In genomic region chr1:14471551-14471950, GRCm38 (mm10) we compare ENCODE assay signal across 28 mouse cellular contexts.
DNase-seq lines count a peak whose midpoint lies in the region; ATAC-seq and TF ChIP-seq lines count a peak whose summit lies in the region.
"Had no signal": no experiment of that assay in that cellular context is flagged by ENCODE, and none has a peak within 500 bp of the region (broad histone marks: within the 10 kb centered on the region; RNA-seq: fewer than 3 reads in every experiment).

No protein-coding gene starts in this region.

- WGBS in forebrain, embryonic 11.5 days: 11% methylated on average over 2 of the region's 2 CpGs
- WGBS in forebrain, embryonic 16.5 days: 7% methylated on average over 2 of the region's 2 CpGs
- WGBS in hindbrain, embryonic 12.5 days: 7% methylated on average over 2 of the region's 2 CpGs
- WGBS in hindbrain, postnatal 0 days: 13% methylated on average over 2 of the region's 2 CpGs
- 6% methylated on average over 2 of the region's 2 CpGs for WGBS in midbrain, embryonic 11.5 days
- WGBS in midbrain, embryonic 13.5 days: 9% methylated on average over 2 of the region's 2 CpGs

- no peak for TF ChIP-seq CTCF in hindbrain, postnatal 0 days (IDR thresholded peaks at IDR 0.05; ENCODE audit: low read depth)

- no peak overlapping the region for H3K4me3 ChIP-seq in forebrain, embryonic 11.5 days (ENCODE audit: low read depth, low read length)
- no peak overlapping the region for H3K4me3 ChIP-seq in forebrain, embryonic 16.5 days (replicated peaks; ENCODE audit: low read length)
- no peak overlapping the region for H3K4me3 ChIP-seq in hindbrain, embryonic 12.5 days
- H3K4me3 ChIP-seq in hindbrain, postnatal 0 days (ENCODE audit: low read length): no peak overlapping the region
- H3K4me3 ChIP-seq in midbrain, embryonic 11.5 days (ENCODE audit: low read depth, low read length): no peak overlapping the region
- no peak overlapping the region for H3K4me3 ChIP-seq in midbrain, embryonic 13.5 days (replicated peaks)
- H3K4me3 ChIP-seq: forebrain, embryonic 10.5 days; heart, embryonic 12.5 days; heart, embryonic 15.5 days; intestine, embryonic 15.5 days had no signal

- no peaks in the 10 kb centered on the region for H3K27me3 ChIP-seq in forebrain, embryonic 11.5 days (ENCODE audit: control insufficient read depth, insufficient read depth, low read length)
- no peaks in the 10 kb centered on the region for H3K27me3 ChIP-seq in forebrain, embryonic 16.5 days (replicated peaks; ENCODE audit: control insufficient read depth, insufficient read depth, low read length)
- no peaks in the 10 kb centered on the region for H3K27me3 ChIP-seq in hindbrain, embryonic 12.5 days
- H3K27me3 ChIP-seq in hindbrain, postnatal 0 days (ENCODE audit: insufficient read depth, low read length): no peaks in the 10 kb centered on the region
- no peaks in the 10 kb centered on the region for H3K27me3 ChIP-seq in midbrain, embryonic 11.5 days (ENCODE audit: control insufficient read depth, insufficient read depth, low read length)
- H3K27me3 ChIP-seq in midbrain, embryonic 13.5 days: 0 out of 2 replicates have a peak, but pooled peaks cover 3% of the 10 kb centered on the region
- H3K27me3 ChIP-seq: CH12.LX; heart, embryonic 12.5 days; heart, embryonic 15.5 days; intestine, embryonic 15.5 days; Patski had no signal

- no peak overlapping the region for H3K27ac ChIP-seq in forebrain, embryonic 11.5 days (ENCODE audit: low read depth, low read length)
- no peak overlapping the region for H3K27ac ChIP-seq in forebrain, embryonic 16.5 days (ENCODE audit: low read length)
- H3K27ac ChIP-seq in hindbrain, embryonic 12.5 days: no peak overlapping the region
- no peak overlapping the region for H3K27ac ChIP-seq in hindbrain, postnatal 0 days
- no peak overlapping the region for H3K27ac ChIP-seq in midbrain, embryonic 11.5 days (ENCODE audit: low read depth, low read length)
- H3K27ac ChIP-seq in midbrain, embryonic 13.5 days: no peak overlapping the region
- H3K27ac ChIP-seq: forebrain, embryonic 10.5 days; heart, embryonic 15.5 days; hindbrain, embryonic 14.5 days; intestine, embryonic 15.5 days had no signal

- no peaks in the 10 kb centered on the region for H3K36me3 ChIP-seq in forebrain, embryonic 11.5 days (ENCODE audit: control insufficient read depth, insufficient read depth, low read length)
- no peaks in the 10 kb centered on the region for H3K36me3 ChIP-seq in forebrain, embryonic 16.5 days (ENCODE audit: control insufficient read depth, insufficient read depth)
- H3K36me3 ChIP-seq in hindbrain, embryonic 12.5 days: no peaks in the 10 kb centered on the region
- H3K36me3 ChIP-seq in hindbrain, postnatal 0 days (ENCODE audit: insufficient read depth, low read length): no peaks in the 10 kb centered on the region
- H3K36me3 ChIP-seq in midbrain, embryonic 11.5 days (ENCODE audit: control insufficient read depth, insufficient read depth, low read length): no peaks in the 10 kb centered on the region
- H3K36me3 ChIP-seq in midbrain, embryonic 13.5 days: no peaks in the 10 kb centered on the region
- H3K36me3 ChIP-seq: forebrain, embryonic 10.5 days; G1E; heart, embryonic 12.5 days; heart, embryonic 15.5 days; intestine, embryonic 15.5 days had no signal

- H3K9ac ChIP-seq in forebrain, embryonic 11.5 days (ENCODE audit: low read length): no peak overlapping the region
- no peak overlapping the region for H3K9ac ChIP-seq in forebrain, embryonic 16.5 days (replicated peaks; ENCODE audit: low read depth, low read length)
- no peak overlapping the region for H3K9ac ChIP-seq in hindbrain, embryonic 12.5 days
- no peak overlapping the region for H3K9ac ChIP-seq in hindbrain, postnatal 0 days (replicated peaks; ENCODE audit: low read length)
- no peak overlapping the region for H3K9ac ChIP-seq in midbrain, embryonic 11.5 days (ENCODE audit: low read length)
- H3K9ac ChIP-seq in midbrain, embryonic 13.5 days (replicated peaks): no peak overlapping the region
- H3K9ac ChIP-seq: heart, embryonic 12.5 days; heart, embryonic 15.5 days; hindbrain, embryonic 14.5 days; intestine, embryonic 15.5 days had no signal

- H3K4me1 ChIP-seq in forebrain, embryonic 11.5 days (replicated peaks; ENCODE audit: control insufficient read depth, insufficient read depth, low read length): 0 out of 2 replicates have a peak, but pooled peaks cover 2% of the 10 kb centered on the region
- H3K4me1 ChIP-seq in forebrain, embryonic 16.5 days (replicated peaks; ENCODE audit: control insufficient read depth, insufficient read depth, low read length): 0 out of 2 replicates have a peak, but pooled peaks cover 3% of the 10 kb centered on the region
- H3K4me1 ChIP-seq in hindbrain, embryonic 12.5 days: no peaks in the 10 kb centered on the region; the same call in 1 of the 2 replicates
- H3K4me1 ChIP-seq in hindbrain, postnatal 0 days (ENCODE audit: insufficient read depth, low read length): no peaks in the 10 kb centered on the region; the same call in 1 of the 2 replicates
- H3K4me1 ChIP-seq in midbrain, embryonic 11.5 days (ENCODE audit: control insufficient read depth, insufficient read depth, low read length): peaks cover 2% of the 10 kb centered on the region; the same call in 1 of the 2 replicates
- peaks cover 4% of the 10 kb centered on the region; the same call in 1 of the 2 replicates for H3K4me1 ChIP-seq in midbrain, embryonic 13.5 days (replicated peaks)
- H3K4me1 ChIP-seq: heart, embryonic 12.5 days; heart, embryonic 15.5 days; intestine, embryonic 15.5 days had no signal

- no peak overlapping the region for H3K4me2 ChIP-seq in forebrain, embryonic 11.5 days (ENCODE audit: low read depth, low read length, severe bottlenecking)
- H3K4me2 ChIP-seq in forebrain, embryonic 16.5 days (ENCODE audit: low read length): no peak overlapping the region
- H3K4me2 ChIP-seq in hindbrain, embryonic 12.5 days (replicated peaks): no peak overlapping the region
- no peak overlapping the region for H3K4me2 ChIP-seq in hindbrain, postnatal 0 days (ENCODE audit: low read depth, low read length)
- no peak overlapping the region for H3K4me2 ChIP-seq in midbrain, embryonic 11.5 days
- no peak overlapping the region for H3K4me2 ChIP-seq in midbrain, embryonic 13.5 days (replicated peaks)
- H3K4me2 ChIP-seq: heart, embryonic 12.5 days; heart, embryonic 15.5 days; hindbrain, embryonic 14.5 days; intestine, embryonic 15.5 days had no signal

- ATAC-seq in forebrain, embryonic 11.5 days (replicated peaks; ENCODE audit: low FRiP score): peak; percentile 55; the same call in 1 of the 2 replicates
- ATAC-seq in forebrain, embryonic 16.5 days: no peak
- ATAC-seq in hindbrain, embryonic 12.5 days (ENCODE audit: low FRiP score): peak; percentile 35; the same call in 1 of the 2 replicates
- ATAC-seq in hindbrain, postnatal 0 days: no peak
- ATAC-seq in midbrain, embryonic 11.5 days (ENCODE audit: low FRiP score): peak; percentile 71; the same call in 1 of the 2 replicates
- no peak for ATAC-seq in midbrain, embryonic 13.5 days
- ATAC-seq: forebrain, embryonic 14.5 days; intestine, embryonic 15.5 days; Patski had no signal

- no peak for DNase-seq in forebrain, embryonic 11.5 days (ENCODE audit: low spot score)
- DNase-seq in hindbrain, postnatal 0 days (ENCODE audit: low spot score): no peak
- peak; percentile 87 for DNase-seq in midbrain, embryonic 11.5 days (ENCODE audit: low spot score, missing footprints)
- DNase-seq in embryo, embryonic 9.5 days (ENCODE audit: extremely low spot score): peak; percentile 12
- DNase-seq: adrenal gland, adult 2 months; adrenal gland, postnatal 25 days; B cell, adult 2 months; cerebellum, adult 11-12 months; cerebellum, adult 8-10 months; cerebellum, postnatal 10 days; cerebellum, postnatal 36 days; gastrocnemius, postnatal 25 days; heart, adult 18-20 months; heart, postnatal 10 days; heart, postnatal 36 days; kidney, adult 11 months had no signal

- no peaks in the 10 kb centered on the region for H3K9me3 ChIP-seq in forebrain, embryonic 11.5 days (ENCODE audit: control insufficient read depth, low read length)
- no peaks in the 10 kb centered on the region for H3K9me3 ChIP-seq in forebrain, embryonic 16.5 days (ENCODE audit: control insufficient read depth, low read length)
- no peaks in the 10 kb centered on the region for H3K9me3 ChIP-seq in hindbrain, embryonic 12.5 days (replicated peaks)
- no peaks in the 10 kb centered on the region for H3K9me3 ChIP-seq in hindbrain, postnatal 0 days (ENCODE audit: low read length)
- no peaks in the 10 kb centered on the region for H3K9me3 ChIP-seq in midbrain, embryonic 11.5 days (ENCODE audit: control insufficient read depth, low read length)
- H3K9me3 ChIP-seq in midbrain, embryonic 13.5 days: no peaks in the 10 kb centered on the region
- H3K9me3 ChIP-seq: forebrain, embryonic 10.5 days; G1E; heart, embryonic 12.5 days; heart, embryonic 15.5 days; intestine, embryonic 15.5 days had no signal

Comparison
In these comparisons a context has a peak if more than half of its experiments do, and no peak if none do; other contexts are left out.
1. ATAC-seq: peak in forebrain, embryonic 11.5 days (single experiment), hindbrain, embryonic 12.5 days (single experiment) and midbrain, embryonic 11.5 days (single experiment); none in forebrain, embryonic 16.5 days (single experiment), hindbrain, postnatal 0 days (single experiment) and midbrain, embryonic 13.5 days (single experiment).
2. DNase-seq: peak in midbrain, embryonic 11.5 days (single experiment) and embryo, embryonic 9.5 days (single experiment); none in forebrain, embryonic 11.5 days (single experiment) and hindbrain, postnatal 0 days (single experiment).